Mouse (Mus musculus) kidney, embryonic 14.5 days (tissue): Measurements from ENCODE around the gene 1810009A15Rik. TPM values are rescaled to one million over a fixed set of nuclear protein-coding genes. Genes with fewer than 3 reads are reported as not detected.
A peak's percentile ranks its signal among the peaks of the same experiment; 100 is the strongest.
"Not testable (repeated sequence)": the region's sequence is repeated elsewhere in the genome, so short reads cannot be mapped to it uniquely, and the experiment has no call there.

Experiments
- ATAC-seq: fragments of 200-750 bp; cut with Nextera tagmentation; 2 replicates; pipeline ENCODE4 v1.8.0; 2017; ENCODE audit warnings: moderate number of reproducible peaks, mild to moderate bottlenecking, moderate TSS enrichment, moderate library complexity; ENCODE audit not compliant: low FRiP score, low TSS enrichment
- H3K27ac ChIP-seq: fragments of 300-500 bp; sonication (generic); 2 replicates; pipeline ENCODE4 v1.5.1; 2014; ENCODE audit warnings: low read depth, mild to moderate bottlenecking, low read length, moderate library complexity, mixed read lengths
- H3K27me3 ChIP-seq: fragments of 300-500 bp; sonication (generic); 2 replicates; pipeline ENCODE4 v1.6.1; 2014; ENCODE audit warnings: mild to moderate bottlenecking, low read length; ENCODE audit not compliant: control insufficient read depth, insufficient read depth
- H3K36me3 ChIP-seq: fragments of 300-500 bp; sonication (generic); 2 replicates; pipeline ENCODE4 v1.6.1; 2014; ENCODE audit warnings: low read length, mixed read lengths; ENCODE audit not compliant: control insufficient read depth, insufficient read depth
- H3K4me1 ChIP-seq: fragments of 300-500 bp; sonication (generic); 2 replicates; pipeline ENCODE4 v1.6.1; 2014; ENCODE audit warnings: low read length, mixed read lengths; ENCODE audit not compliant: control insufficient read depth, insufficient read depth
- H3K4me2 ChIP-seq: fragments of 300-500 bp; sonication (generic); replicated peaks from 2 replicates; pipeline ENCODE4 v1.6.1; 2014; ENCODE audit warnings: low read depth, mild to moderate bottlenecking, low read length
- H3K4me3 ChIP-seq: fragments of 300-500 bp; sonication (generic); 2 replicates; pipeline ENCODE4 v1.5.1; 2014; ENCODE audit warnings: mild to moderate bottlenecking, low read length
- H3K9ac ChIP-seq: fragments of 300-500 bp; sonication (generic); 2 replicates; pipeline ENCODE4 v1.6.1; 2014; ENCODE audit warnings: low read depth, mild to moderate bottlenecking, low read length, moderate library complexity
- H3K9me3 ChIP-seq: fragments of 300-500 bp; sonication (generic); 2 replicates; pipeline ENCODE4 v1.6.1; 2016; ENCODE audit warnings: low read length; ENCODE audit not compliant: control insufficient read depth
- WGBS: fragments of 180-500 bp; shearing (Covaris S2); extraction: QIAGEN DNeasy Blood & Tissue Kit; methylation state at CpG from one replicate; pipeline ENCODE4 v1.1.7; 2014; 5-methylcytosine and 5-hydroxymethylcytosine counted together
- polyA plus RNA-seq: library from polyadenylated mRNA; unstranded; fragments of >200 nt; fragmentation: Nextera tagmentation; extraction: Ambion mirVana; gene quantifications from 2 replicates; pipeline ENCODE4 v1.2.1, GENCODE M21; 2014

Gene 1810009A15Rik
- polyA plus RNA-seq, 1 experiment from 2014 or later, result 112 TPM

DNA sequence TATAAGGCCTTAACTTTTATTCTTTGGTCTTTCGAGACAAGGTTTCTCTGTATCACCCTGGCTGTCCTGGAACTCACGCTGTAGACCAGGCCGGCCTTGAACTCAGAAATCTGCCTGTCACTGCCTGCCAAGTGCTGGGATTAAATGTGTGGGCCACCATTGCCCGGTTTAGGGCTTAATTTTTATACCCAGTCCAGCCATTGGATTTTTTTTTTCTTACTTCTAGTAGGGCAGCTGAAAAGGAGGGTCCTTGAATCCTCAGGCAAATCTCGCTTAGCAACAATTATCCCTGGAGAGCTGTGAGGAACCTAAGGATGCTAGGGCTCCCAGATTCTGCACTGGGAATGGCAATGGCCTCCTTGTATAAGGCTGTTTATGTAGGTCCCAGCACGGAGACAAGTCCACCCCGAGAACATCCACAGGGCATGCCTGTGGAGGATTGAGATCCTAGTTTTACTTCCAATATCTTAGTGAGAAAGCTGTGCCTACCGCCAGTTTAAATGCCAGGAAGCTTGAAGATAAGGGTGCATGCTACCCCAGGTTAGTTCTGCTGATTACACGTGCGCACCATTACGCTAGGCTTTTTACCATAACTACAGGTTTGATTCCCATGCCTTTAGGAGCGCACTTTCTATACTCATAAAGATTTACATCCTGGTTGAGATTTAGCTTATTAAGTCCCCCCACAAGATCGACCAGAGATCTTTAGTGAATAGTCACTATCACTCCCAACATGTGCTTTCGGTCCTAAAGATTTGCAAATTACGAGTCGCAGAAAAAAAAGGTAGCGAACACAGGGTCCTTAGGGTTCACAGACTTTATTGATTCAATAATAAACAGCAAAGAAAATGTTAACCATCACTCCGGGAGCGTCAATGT, 829 bp upstream of the 1810009A15Rik start:
- WGBS, result 14% methylated on average over 19 of the region's 19 CpGs
- H3K4me3 ChIP-seq, result peak overlapping the region; percentile 56
- H3K27ac ChIP-seq, result peak overlapping the region; percentile 87
- peaks cover 10% of the 10 kb centered on the region; the same call in 1 of the 2 replicates for H3K4me1 ChIP-seq
- H3K9ac ChIP-seq, result peak overlapping the region; percentile 86
- peaks cover 13% of the 10 kb centered on the region; the same call in 1 of the 2 replicates for H3K36me3 ChIP-seq
- H3K9me3 ChIP-seq, result no peaks in the 10 kb centered on the region
- ATAC-seq, result no peak
- no peaks in the 10 kb centered on the region for H3K27me3 ChIP-seq
- H3K4me2 ChIP-seq, result peak overlapping the region; percentile 66

DNA sequence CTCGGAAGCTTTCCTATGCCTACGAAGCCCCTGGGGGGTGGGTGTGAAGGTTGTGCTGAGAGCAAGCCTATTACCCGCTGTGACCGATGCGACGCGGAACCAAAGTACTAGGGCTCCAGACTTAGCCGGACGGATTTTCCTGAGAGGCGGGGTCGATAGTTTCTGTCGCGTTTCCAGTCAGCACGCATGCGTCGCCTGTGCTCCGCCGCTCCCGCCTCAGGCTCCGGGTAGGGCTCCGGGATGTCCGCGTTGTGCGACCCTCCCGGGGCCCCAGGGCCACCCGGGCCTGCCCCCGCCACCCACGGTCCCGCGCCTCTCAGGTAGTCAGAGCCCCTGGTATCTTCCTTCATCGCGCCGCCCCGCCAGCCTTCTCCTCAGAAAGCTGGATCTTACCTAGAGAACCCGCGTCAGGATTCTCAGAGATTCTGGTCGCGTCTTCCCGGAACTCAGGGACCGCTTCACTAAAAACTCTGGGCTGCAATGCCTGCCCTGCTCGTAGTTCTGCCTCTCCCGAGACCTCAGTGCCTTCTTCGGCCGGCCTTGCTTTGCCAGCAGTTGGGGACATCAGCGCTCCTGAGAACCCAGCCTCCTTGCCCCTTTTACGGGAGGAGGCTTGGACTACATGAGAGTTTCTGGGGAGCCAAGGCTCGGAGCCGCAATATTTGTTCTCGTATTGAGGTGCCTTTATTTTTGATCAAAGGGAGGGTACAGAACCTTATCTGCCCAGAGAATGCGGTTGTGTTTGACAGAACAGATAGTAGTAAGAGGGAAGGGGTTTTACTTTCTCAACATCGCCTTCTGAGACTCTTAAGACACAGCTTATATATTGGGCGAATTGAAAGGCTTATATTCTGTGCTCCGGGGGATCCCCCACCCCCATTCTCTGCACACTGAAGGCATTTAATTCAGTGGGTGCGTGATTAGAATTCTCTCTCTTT, 4.4 kb downstream of the 1810009A15Rik start, which contains the start of gene Ints5:
TSS of gene Ints5 (plus strand) at position 177 of the 938 bp plus-strand sequence.
- H3K27me3 ChIP-seq, result no peaks in the 10 kb centered on the region
- H3K4me3 ChIP-seq, result peak within 1 kb of the TSS; percentile 96
- no peaks in the 10 kb centered on the region for H3K9me3 ChIP-seq
- WGBS, result 3% methylated on average over 54 of the region's 54 CpGs
- peak within 1 kb of the TSS; percentile 89 for H3K27ac ChIP-seq
- H3K4me1 ChIP-seq, result peaks cover 12% of the 10 kb centered on the region
- H3K4me2 ChIP-seq, result peak within 1 kb of the TSS; percentile 79
- H3K36me3 ChIP-seq, result peaks cover 35% of the 10 kb centered on the region
- peak; percentile 50; the same call in 1 of the 2 replicates for ATAC-seq
- peak within 1 kb of the TSS; percentile 93 for H3K9ac ChIP-seq

GRCm38 (mm10) chr19:8895397-8895960, 6.8 kb downstream of the 1810009A15Rik start:
- H3K4me3 ChIP-seq, result no peak overlapping the region

GRCm38 (mm10) chr19:8896231-8896630, 7.6 kb downstream of the 1810009A15Rik start:
- not testable (repeated sequence) for H3K27ac ChIP-seq, H3K4me3 ChIP-seq, H3K9me3 ChIP-seq, ATAC-seq, H3K4me2 ChIP-seq, H3K9ac ChIP-seq, H3K27me3 ChIP-seq
- Histone ChIP-seq H3K4me1 (peaks cover 18% of the 10 kb centered on the region), H3K36me3 (peaks cover 24% of the 10 kb centered on the region)
- WGBS, result 80% methylated on average over 5 of the region's 5 CpGs

More at GRCm38 (mm10) chr19:8895397-8895960, 6.8 kb downstream of the 1810009A15Rik start:
- peaks cover 18% of the 10 kb centered on the region for H3K4me1 ChIP-seq
- no peak overlapping the region for H3K9ac ChIP-seq
- H3K27ac ChIP-seq, result no peak overlapping the region
- peaks cover 32% of the 10 kb centered on the region for H3K36me3 ChIP-seq
- no peaks in the 10 kb centered on the region for H3K9me3 ChIP-seq
- no peaks in the 10 kb centered on the region for H3K27me3 ChIP-seq
- 90% methylated on average over 9 of the region's 9 CpGs for WGBS
- ATAC-seq, result no peak
- no peak overlapping the region for H3K4me2 ChIP-seq

- 25% methylated on average over 21 of the region's 21 CpGs for WGBS
- H3K27me3 ChIP-seq, H3K9me3 ChIP-seq: not testable (repeated sequence)
- Histone ChIP-seq H3K9ac (peak overlapping the region; percentile 91), H3K4me2 (peak overlapping the region; percentile 46), H3K4me1 (peaks cover 18% of the 10 kb centered on the region), H3K4me3 (peak overlapping the region; percentile 75), H3K36me3 (peaks cover 30% of the 10 kb centered on the region), H3K27ac (peak overlapping the region; percentile 74)
- peak; percentile 43 for ATAC-seq
These were observed 8.7 kb downstream of the 1810009A15Rik start for GRCm38 (mm10) chr19:8897211-8897864.

GRCm38 (mm10) chr19:8897865-8898495, 9.3 kb downstream of the 1810009A15Rik start, which contains the start of gene Ganab:
TSS of gene Ganab (plus strand) at chr19:8898071.
- Histone ChIP-seq H3K4me1 (peaks cover 18% of the 10 kb centered on the region), H3K4me2 (peak within 1 kb of the TSS; percentile 81), H3K4me3 (peak within 1 kb of the TSS; percentile 75), H3K27ac (peak within 1 kb of the TSS; percentile 82), H3K9ac (peak within 1 kb of the TSS; percentile 91), H3K27me3 (no peaks in the 10 kb centered on the region), H3K9me3 (no peaks in the 10 kb centered on the region), H3K36me3 (peaks cover 35% of the 10 kb centered on the region)
- WGBS, result under 1% methylated on average over 51 of the region's 53 CpGs
- ATAC-seq, result peak; percentile 98

DNA sequence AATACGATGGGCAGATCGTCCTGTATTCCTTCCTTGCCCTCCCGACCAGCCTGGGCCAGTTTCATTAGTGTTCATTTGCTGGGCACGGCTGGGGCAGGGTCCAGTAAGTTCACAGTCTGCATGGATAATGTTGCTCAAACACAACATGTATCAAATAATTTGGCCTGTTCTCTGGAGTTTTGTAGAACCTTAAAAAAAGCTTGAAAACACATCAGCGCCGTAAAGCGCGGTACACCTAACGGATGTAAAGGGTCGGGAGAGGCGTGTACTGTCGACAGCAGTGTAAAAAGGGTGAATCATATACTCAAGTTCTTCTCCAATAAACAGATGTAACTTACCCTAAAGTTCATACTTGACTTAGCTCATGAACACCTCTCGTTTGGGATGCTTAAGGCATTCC, 9.9 kb downstream of the 1810009A15Rik start:
- Histone ChIP-seq H3K9ac (peak overlapping the region; percentile 91), H3K36me3 (peaks cover 41% of the 10 kb centered on the region), H3K4me3 (peak overlapping the region; percentile 75), H3K27ac (peak overlapping the region; percentile 82), H3K4me1 (peaks cover 18% of the 10 kb centered on the region), H3K9me3 (no peaks in the 10 kb centered on the region), H3K27me3 (no peaks in the 10 kb centered on the region), H3K4me2 (peak overlapping the region; percentile 81)
- 8% methylated on average over 13 of the region's 13 CpGs for WGBS
- ATAC-seq, result no peak

DNA sequence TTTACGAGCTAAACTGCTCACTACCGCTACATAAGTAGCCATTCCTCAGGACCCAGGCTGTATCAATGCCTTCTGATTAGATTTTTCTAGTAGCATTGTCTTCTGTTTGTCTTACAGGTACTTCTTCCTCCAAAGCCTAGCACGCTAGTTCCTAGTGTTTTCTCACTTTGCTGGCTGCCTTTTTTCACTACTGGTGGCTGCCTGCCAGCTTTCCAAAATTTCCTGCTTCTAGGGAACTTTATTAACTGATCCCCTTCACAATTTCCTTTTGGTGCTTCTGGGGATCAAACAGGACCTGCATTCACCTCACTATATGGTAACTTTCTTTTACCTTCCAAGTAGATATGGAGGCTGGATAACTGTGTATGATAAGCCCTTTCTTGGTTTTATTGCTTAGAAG, 10.4 kb downstream of the 1810009A15Rik start:
- ATAC-seq, result no peak
- no peak overlapping the region for H3K27ac ChIP-seq

More for the DNA sequence above, 10.4 kb downstream of the 1810009A15Rik start:
- Histone ChIP-seq H3K9ac (peak overlapping the region; percentile 91), H3K36me3 (peaks cover 45% of the 10 kb centered on the region), H3K27me3 (no peaks in the 10 kb centered on the region), H3K4me2 (peak overlapping the region; percentile 81), H3K4me1 (peaks cover 15% of the 10 kb centered on the region), H3K9me3 (no peaks in the 10 kb centered on the region), H3K4me3 (peak overlapping the region; percentile 75)
- WGBS, result 37% methylated on average over 3 of the region's 3 CpGs
